Mouse (Mus musculus): ENCODE measurements around the gene Zfp819.

Gene Zfp819

GRCm38 (mm10) chr7:43606896-43607742, at the start of gene Zfp819:
Zfp819 (plus strand) TSS chr7:43607169.
- DNase-seq (ENCODE audit: low spot score in 2 of 2) = peak; percentile 27 to 37

- peak; percentile 84 to 87 for DNase-seq (ENCODE audit: low spot score in 2 of 2)
These were observed 44.8 kb upstream of the Zfp819 start, which contains the start of gene Zfp658 for GRCm38 (mm10) chr7:43562006-43562633. Zfp658 (plus strand) TSS chr7:43562256.

GRCm38 (mm10) chr7:43562651-43563070, 44.3 kb upstream of the Zfp819 start:
- peak; percentile 3 to 57 for DNase-seq (ENCODE audit: low spot score in 2 of 2)

- DNase-seq (ENCODE audit: low spot score in 2 of 2) = no peak
These were observed 43.7 kb upstream of the Zfp819 start for GRCm38 (mm10) chr7:43563300-43563699.

- no peak for DNase-seq (ENCODE audit: low spot score in 2 of 2)
These were observed 35.8 kb upstream of the Zfp819 start for GRCm38 (mm10) chr7:43571216-43571615.

GRCm38 (mm10) chr7:43579440-43580171, 27.4 kb upstream of the Zfp819 start, which contains the start of gene Zfp719:
Zfp719 (plus strand) TSS chr7:43579610.
- peak; percentile 89 to 92 for DNase-seq (ENCODE audit: low spot score in 2 of 2)

GRCm38 (mm10) chr7:43580526-43580925, 26.4 kb upstream of the Zfp819 start:
- no peak for DNase-seq (ENCODE audit: low spot score in 2 of 2)

GRCm38 (mm10) chr7:43584790-43585189, 22.2 kb upstream of the Zfp819 start:
- DNase-seq (ENCODE audit: low spot score in 2 of 2) = no peak

GRCm38 (mm10) chr7:43601884-43602283, 5.1 kb upstream of the Zfp819 start:
- DNase-seq (ENCODE audit: low spot score in 2 of 2) = no peak

- DNase-seq (ENCODE audit: low spot score in 2 of 2) = no peak
These were observed 846 bp downstream of the Zfp819 start for GRCm38 (mm10) chr7:43607743-43608287.

GRCm38 (mm10) chr7:43608316-43608824, 1.4 kb downstream of the Zfp819 start:
- no peak for DNase-seq (ENCODE audit: low spot score in 2 of 2)

- no peak for DNase-seq (ENCODE audit: low spot score in 2 of 2)
These were observed 7.0 kb downstream of the Zfp819 start for GRCm38 (mm10) chr7:43613816-43614551.

GRCm38 (mm10) chr7:43622927-43623326, 16.0 kb downstream of the Zfp819 start:
- DNase-seq (ENCODE audit: low spot score in 2 of 2) = no peak

GRCm38 (mm10) chr7:43623819-43624218, 16.9 kb downstream of the Zfp819 start:
- no peak for DNase-seq (ENCODE audit: low spot score in 2 of 2)

- DNase-seq (ENCODE audit: low spot score in 2 of 2) = no peak
These were observed 18.1 kb downstream of the Zfp819 start for GRCm38 (mm10) chr7:43625065-43625464.

GRCm38 (mm10) chr7:43625794-43626422, 18.9 kb downstream of the Zfp819 start:
- no peak for DNase-seq (ENCODE audit: low spot score in 2 of 2)

- no peak for DNase-seq (ENCODE audit: low spot score in 2 of 2)
These were observed 27.0 kb downstream of the Zfp819 start for GRCm38 (mm10) chr7:43633940-43634339.

- no peak for DNase-seq (ENCODE audit: low spot score in 2 of 2)
These were observed 27.5 kb downstream of the Zfp819 start, which contains the start of gene Ceacam18 for GRCm38 (mm10) chr7:43634500-43634899. Ceacam18 (plus strand) TSS chr7:43634707.

- DNase-seq (ENCODE audit: low spot score in 2 of 2) = no peak
These were observed 29.2 kb downstream of the Zfp819 start for GRCm38 (mm10) chr7:43636194-43636593.

- no peak for DNase-seq (ENCODE audit: low spot score in 2 of 2)
These were observed 30.1 kb downstream of the Zfp819 start for GRCm38 (mm10) chr7:43637118-43637517.
